Mouse (Mus musculus) myocyte (in vitro differentiated cells): ENCODE measurements at regions not wholly inside any gene's neighbourhood (a gene's known extent, or its start where the extent isn't known, plus 50 kb on each side); places are given as distances from the start of the nearest gene placed in this dataset.

Experiments used
- CEBPB ChIP-seq: IDR thresholded peaks from 2 replicates; pipeline ENCODE4 v1.6.1; 2011; ENCODE audit warnings: mild to moderate bottlenecking, moderate library complexity; ENCODE audit not compliant: poor library complexity, insufficient read depth, severe bottlenecking
- POLR2A ChIP-seq: IDR thresholded peaks from one replicate; pipeline ENCODE4 v1.6.1; 2011; ENCODE audit warnings: low read depth, mild to moderate bottlenecking, control low read depth, moderate library complexity; ENCODE audit not compliant: insufficient read length
- TCF12 ChIP-seq: IDR thresholded peaks from one replicate; pipeline ENCODE4 v1.6.1; 2011; ENCODE audit warnings: mild to moderate bottlenecking, control low read depth; ENCODE audit not compliant: poor library complexity, insufficient read depth, severe bottlenecking
- USF1 ChIP-seq: IDR thresholded peaks from one replicate; pipeline ENCODE4 v1.6.1; 2011; ENCODE audit warnings: low read depth, mild to moderate bottlenecking, control low read depth, moderate library complexity

DNA sequence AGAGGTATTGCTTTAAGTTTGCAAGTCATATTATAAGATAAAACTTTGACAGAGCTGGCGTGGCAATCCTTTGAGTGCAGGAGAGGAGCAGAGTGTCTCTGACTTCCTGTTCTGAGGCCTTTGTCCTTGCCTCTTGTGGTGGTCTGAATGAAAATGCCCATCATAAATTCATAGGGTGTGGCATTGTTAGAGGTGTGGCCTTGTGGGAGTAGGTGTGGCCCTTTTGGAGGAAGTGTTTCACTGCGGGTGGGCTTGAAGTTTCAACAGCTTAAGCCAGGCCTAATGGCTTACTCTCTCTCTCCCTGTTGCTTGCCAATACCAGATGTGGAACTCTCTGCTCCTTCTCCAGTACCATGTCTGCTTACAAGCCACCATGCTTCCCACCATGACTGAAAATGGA, 75.4 kb upstream of the Arrdc4 start:
- TF ChIP-seq POLR2A, result no peak
- no peak for TF ChIP-seq TCF12
- no peak for TF ChIP-seq CEBPB
- TF ChIP-seq USF1, result no peak
